Mouse (Mus musculus) adrenal gland, adult (tissue): ENCODE measurements around the gene Ufsp2.

ENCODE experiments used
- DNase-seq, 2 experiments: peaks; one replicate each; pipeline ENCODE4 v3.0.0; 2022 to 2023; ENCODE audit warnings: low spot score in 1 of 2; ENCODE audit not compliant: inconsistent age in 2 of 2

The Ufsp2 gene

DNA sequence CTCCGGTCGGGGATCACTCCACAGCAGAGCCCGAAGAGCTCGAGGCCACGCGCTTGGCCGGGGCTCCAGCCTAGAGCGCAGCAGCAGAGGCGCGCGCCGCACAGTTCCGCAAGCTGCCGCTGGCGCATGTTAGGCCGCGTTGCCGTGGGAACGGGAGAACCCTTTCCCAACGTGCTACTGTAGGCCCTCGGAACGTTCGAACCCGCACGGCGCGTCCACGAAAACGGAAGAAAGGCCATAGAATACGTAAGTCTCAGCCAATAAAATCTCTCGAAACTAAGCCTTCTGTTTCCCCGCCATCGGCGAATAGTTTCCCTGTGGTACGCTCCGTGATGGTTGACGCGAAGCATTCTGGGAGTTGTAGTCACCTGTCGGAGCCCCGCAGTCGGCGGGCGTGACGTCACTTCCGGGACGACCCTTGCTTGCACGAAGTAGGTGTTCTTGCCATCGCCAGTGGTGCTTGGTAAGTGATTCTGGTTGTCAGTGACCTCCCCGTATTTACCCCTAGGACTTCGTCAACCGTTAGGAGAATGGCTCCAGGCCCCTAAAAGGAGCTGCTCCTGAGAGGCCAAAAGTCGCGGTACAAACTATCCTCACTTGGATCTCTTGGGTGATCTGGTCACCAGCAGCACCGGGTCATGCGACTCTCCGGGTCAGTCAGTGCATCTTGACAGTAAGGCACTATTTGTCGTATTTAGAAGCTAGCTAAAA lies at the start of gene Ufsp2, which contains the start of gene 1700029J07Rik:
Ufsp2 (plus strand) TSS at position 403 of the 711 bp plus-strand sequence.
1700029J07Rik (minus strand) TSS at position 127 of the 711 bp plus-strand sequence.
- peak; percentile 97 to 99 for DNase-seq

DNA sequence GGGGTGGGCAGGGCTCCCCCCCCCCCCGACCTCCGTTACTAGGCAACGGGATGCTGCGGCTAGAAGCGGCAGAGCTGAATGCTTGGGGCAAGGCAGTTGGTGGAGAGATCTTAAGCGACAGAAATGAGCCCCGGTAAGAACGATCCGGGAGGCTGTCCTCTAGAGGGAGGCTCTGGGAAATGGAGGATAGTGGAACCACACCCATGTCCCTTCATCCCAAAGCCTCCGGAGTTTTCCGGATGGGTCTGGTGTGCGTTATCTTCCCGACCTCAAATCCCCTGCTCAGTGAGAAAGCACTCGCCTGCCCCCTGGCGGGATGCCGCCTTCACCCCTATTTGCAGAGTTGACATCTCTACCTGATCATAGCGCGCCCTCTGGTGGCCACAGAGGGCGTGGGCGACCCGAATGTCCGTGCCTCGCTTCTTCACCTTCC lies 40.7 kb upstream of the Ufsp2 start, which contains the start of gene Ccdc110:
Ccdc110 (plus strand) TSS at position 38 of the 433 bp plus-strand sequence.
- DNase-seq: peak; percentile 92 to 98

DNA sequence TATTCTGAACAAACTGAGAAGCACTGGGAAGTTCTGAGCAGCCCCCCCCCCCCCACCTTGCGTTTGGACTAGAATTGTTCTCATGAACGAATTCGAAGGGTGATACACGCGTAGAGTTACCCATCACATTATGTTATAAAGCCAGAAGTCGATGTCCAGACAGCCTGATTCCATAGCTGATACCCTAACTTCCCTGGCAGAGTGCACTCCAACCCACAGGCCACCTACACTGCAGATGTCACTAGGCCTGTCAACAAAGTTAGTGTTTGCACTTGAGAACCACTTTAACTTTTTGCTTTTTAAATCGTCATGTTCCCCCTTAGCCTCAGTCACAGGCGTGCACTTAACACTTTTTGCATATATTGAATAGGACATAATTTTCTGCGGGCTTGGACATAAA lies 38.3 kb upstream of the Ufsp2 start:
- no peak for DNase-seq

DNA sequence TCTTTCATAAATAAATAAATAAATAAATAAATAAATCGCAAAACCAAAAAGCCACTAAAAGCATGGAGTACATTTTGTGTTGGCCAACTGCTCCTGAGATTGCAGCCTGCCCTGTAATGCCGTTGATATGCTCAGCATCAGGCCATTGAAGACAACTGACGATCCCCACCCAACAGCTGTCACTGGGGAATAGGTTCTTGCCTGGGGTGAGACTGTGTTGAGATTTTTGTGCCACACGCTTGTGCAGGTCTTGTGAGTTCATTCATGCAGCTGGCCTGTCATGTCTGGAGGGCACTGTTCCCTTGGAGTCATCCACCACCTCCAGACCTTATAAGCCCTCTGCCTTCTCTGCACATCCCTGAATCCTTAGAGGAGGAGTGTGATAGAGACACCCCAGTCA lies 29.0 kb upstream of the Ufsp2 start:
- DNase-seq: no peak

DNA sequence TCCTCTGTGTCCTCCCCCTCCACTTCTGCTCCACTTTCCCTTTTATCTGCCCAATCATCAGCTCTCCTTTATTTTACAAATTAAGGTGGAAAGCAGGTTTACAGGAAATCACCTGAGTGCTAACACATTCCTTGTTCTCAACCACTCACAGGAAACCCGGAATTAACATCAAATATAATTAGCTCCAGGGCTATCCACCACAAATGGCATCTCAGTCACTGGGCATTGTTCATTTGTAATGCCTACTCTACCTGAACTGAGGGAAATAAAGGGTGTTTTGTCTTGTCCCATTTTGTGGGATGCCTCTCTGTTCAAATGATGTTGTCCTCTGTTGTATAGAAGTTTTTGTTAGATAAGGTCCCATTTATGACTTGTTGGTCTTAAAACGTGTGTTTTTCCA lies 24.7 kb upstream of the Ufsp2 start:
- no peak for DNase-seq

DNA sequence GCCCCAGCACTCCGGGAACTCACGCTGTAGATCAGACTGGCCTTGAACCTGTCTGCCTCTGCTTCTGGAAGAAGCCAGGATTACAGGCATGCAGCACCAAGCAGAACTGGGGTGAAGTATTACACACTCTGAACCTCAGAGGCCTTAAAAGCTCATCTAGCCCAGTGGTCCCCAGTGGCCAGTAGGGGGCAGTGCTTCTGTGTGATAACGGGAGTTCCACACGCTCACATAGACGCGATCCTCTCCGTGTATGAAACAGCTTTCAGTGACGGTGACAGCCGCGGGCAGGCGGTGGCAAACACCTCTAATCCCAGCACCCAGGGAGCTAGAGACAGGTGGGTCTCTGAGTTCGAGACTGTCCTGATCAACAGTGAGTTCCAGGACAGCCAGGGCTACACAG lies 4.4 kb upstream of the Ufsp2 start:
- no peak for DNase-seq

DNA sequence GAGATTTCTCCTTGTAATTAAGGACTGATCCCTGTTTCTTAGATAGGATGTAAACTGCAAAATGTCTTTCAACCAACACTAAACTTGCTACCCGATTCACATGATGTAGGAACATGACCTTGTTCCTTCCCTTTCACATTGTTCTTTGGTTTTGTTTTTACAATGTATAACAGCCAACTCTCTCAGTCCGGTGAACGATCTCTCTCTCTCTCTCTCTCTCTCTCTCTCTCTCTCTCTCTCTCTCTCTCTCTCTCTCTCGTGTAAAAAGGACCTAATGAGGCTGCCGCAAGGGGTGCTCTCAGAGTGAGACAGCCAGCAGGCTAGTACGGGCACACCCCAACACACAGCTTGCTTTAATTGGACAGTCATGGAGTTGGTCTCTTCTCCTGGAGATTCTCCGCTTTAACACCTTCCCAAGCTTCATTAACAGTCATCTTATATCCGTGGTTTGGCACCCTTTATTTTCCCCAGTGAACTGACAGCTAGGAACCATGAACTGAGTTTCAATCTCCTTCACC lies 1.3 kb upstream of the Ufsp2 start:
- DNase-seq: no peak

DNA sequence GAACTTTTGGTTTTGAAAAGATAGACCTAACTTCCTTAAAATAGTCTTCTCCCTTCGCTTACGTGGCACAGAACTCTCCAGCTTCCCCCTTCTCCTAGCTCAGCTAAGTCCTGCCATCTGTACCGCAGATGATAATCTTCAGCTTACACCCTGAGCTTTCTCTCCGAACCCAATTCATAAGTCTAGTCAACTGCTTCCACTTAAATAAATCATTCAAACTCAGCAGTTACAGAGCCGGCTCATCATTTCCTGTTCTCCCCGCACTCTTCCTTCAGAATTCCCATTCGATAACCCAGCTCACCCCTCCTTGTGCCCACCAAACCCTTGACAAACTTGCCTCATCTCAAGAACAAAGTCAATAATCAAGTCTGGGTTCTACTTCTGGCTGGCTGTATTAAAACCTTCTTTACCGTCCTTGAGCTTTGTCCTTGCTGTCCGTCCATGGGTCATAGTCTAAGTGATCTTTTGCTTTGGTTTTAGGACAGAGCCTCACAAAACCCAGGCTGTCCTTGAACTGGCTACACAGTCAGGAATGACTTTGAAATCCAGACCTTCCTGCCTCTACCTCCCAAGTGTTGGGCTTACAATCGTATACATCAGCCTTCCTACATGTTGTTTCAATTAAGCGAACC lies 625 bp downstream of the Ufsp2 start:
- no peak for DNase-seq

DNA sequence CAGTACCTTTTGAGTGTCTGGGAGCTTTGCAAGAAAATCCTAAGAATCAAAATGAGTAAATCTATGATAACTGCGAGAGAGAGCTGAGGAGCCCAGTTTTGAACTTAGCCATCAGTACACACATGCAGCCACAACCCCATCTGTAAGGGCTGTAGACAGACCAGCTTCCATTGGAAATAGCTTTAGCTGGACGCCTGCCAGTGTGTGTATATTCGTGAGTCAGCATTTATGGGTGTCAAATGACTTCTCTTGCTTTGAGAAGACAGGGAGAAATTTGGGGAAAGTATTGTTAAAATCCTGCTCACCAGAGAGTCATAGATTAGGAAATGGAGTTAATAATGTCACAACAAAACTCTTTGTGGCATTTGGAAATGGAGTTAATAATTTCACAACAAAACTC lies 11.3 kb downstream of the Ufsp2 start:
- DNase-seq: no peak

DNA sequence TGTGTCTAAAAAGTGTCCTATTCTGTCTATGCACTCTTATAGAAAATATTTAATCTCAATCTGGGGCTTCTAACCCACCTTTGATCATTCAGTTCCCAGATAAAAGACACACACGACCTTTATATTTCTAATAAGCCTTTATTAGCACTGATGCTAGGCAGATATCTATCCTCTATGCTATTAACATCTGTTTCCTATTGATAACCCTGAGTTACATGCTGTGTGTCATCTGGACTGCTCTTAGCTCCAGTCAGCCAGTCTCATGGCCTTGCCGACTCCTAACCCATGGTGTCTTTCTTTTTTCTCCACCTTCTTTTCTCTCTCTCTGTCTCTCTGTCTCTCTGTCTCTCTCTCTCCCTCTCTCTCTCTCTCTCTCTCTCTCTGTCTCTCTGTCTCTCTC lies 12.9 kb downstream of the Ufsp2 start:
- DNase-seq: no peak

DNA sequence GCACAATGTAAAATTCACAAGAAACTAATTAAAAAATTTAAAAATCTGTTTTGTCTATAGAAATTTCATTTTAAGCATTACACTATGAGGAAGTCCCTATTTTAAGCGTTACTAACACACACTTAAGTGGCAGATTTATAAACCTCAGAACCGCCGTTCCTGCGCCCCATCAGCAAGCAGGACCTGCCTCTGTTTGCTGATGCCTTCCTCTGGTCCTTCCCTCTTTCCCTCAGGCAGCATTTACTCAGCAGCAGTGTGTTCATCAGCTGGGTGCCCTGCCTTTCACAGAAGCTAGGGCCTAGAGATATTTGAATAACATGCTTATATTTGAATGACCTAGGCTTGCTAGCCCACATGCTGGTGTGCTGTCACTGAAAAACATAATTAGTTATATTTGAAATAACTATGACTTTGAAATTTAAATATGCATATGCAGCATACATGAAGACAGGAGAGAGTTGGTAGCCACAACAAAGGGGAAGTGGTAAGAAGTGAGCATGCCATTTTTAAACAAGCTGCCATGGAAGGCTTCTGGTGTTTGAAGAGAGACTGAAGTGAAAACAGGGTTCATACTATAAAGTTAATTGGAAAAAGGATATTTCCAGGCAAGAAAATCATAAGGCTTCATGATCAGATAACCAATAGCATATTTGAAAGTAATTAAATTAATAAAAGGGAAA lies 15.4 kb downstream of the Ufsp2 start:
- DNase-seq: no peak

DNA sequence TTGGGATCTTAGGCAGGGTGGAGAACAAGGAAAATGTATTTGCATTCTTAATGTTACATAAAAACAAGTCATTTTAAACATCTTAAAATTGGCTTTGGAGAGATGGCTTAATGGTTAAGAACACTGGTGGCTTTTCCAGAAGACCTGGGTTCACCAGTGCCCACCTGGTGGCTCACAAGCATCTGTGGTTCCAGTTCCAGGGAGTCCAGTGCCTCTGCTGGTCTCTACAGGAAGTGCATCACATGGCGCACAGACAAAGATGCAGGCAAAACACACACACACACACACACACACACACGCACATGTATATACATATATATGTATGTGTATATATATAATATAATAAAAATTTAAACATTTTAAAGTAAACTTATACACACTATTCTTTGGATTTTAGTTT lies 18.8 kb downstream of the Ufsp2 start:
- DNase-seq: no peak

DNA sequence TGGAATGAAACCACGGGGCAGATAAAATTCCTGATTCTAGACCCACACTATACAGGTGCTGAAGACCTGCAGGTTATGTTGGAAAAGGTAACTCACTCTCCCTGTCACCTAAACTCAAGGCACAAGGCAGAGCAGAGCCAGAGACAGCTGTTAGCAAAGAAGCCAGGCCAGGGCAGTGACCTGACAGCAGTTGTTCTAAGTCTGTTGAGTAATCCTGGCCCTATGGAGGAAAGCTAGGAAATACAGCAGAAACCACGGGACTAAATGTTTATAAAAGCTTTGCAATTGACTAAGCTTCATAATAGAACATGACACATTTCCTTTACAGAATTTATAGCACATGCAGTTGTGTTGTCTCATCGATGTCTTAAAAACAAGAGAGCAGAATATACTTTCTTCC lies 20.2 kb downstream of the Ufsp2 start:
- DNase-seq: no peak

DNA sequence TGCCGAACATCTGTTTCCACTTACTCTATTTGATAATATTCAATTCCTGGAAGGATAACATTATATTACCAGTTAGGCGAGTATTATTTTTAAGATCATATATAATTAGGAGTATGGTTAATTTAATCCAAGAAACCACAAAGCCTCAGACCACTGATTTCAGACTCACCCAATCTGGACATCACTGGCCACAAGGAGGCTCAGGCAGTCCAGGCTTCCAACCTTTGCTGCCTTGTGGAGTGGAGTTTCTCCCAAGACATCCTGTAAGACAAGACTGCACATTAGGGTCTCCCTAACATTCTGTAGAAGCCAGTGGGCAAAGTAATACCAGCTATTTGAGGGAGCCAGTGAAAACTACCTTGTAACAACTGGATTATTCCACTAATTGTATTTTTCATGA lies 22.9 kb downstream of the Ufsp2 start:
- DNase-seq: no peak

DNA sequence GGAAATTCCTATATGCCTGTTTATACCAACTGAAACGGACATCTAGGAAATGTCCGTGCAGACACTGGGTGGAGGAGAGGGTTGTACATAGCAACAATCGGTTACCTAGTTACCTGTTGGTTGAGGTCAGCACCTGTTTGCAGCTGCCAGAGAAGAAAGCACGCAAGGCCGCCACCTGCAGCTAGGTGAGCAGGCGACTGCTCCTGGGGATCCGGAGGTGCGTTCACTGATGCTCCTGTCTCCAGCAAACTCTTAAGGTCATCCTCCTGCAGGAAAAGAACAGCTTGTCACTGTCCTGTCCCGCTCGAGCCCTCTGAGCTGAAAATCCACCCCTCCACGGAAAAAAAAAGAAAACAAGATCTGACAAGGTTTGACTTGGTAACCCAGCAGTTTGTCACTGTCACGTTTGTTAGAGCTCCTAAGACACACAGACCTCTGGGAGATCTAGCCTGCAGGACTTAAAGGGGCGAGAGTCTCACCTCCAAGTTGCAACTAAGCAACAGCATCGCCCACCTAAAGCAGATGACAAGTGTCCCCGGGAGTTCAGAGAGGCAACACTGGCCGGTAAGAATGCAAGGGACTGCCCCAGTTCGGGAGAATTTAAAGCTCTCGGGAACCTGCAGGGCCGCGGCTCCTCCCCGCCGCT lies 23.9 kb downstream of the Ufsp2 start, which contains the start of gene Lrp2bp:
Lrp2bp (plus strand) TSS at position 166 of the 646 bp plus-strand sequence.
- DNase-seq: no peak

DNA sequence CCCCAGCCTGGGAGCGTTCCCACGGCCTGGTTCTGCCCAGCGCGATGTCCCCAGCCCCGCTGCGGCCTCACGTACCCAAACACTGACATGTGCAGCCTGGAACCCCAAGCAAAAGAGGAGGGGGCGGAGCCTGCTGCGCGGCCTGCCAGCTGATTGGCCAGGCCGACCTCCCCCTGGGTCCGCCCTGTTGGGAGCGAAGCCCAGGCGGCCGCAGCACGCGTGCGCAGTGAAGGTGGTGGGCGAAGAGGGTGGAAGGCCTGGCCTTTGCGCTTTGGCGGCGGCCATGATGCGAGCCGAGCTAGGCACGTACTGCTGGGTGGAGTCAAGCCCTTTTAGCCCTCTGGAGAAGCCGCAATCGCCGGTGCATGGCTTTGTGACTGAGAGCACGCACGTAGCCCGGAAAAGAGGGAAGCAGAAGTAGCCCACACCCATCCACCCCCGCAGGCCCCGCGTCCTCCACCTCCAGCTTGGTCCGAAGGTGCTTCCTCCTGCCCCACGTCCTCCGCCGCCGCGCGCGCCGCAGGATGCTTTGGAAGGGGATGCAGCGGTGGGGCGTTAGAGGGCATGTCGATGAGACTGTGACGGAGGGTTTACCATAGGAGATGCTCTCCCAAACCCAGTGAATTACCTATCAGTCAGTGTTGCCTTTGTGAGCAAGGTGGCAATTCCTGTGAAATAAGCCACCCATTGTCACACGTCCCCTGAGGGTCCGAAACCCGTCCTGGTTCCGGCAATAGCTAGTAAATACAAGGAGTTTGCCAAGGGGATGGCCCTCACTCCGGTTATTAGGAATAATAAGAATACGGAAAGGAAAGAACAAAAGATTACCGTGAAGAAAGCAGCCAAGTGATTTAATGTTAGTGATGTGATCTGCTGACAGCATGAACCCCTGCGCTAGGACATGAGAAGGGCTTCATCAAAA lies 24.7 kb downstream of the Ufsp2 start:
- peak; percentile 99 to 100 for DNase-seq

DNA sequence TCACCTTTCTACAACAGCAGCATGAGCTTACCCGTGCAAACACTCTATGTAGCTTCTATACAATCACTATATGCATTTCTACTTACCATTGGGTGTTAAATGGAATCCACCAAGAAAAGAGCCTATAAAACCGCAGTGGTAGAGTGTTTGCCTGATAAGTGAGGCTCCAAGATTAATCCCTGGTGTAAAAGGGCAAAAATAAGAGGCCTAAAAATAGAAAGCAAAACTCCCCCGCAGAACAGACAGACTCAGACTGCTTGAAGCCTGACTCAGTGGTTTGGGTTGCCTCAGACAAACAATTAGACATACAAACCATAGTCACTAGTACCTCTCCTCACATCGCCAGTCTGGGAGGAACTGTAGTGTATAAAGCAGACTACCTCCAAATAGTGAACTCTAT lies 30.3 kb downstream of the Ufsp2 start, which contains the start of gene Ankrd37:
Ankrd37 (minus strand) TSS at position 112 of the 400 bp plus-strand sequence.
- DNase-seq: no peak

DNA sequence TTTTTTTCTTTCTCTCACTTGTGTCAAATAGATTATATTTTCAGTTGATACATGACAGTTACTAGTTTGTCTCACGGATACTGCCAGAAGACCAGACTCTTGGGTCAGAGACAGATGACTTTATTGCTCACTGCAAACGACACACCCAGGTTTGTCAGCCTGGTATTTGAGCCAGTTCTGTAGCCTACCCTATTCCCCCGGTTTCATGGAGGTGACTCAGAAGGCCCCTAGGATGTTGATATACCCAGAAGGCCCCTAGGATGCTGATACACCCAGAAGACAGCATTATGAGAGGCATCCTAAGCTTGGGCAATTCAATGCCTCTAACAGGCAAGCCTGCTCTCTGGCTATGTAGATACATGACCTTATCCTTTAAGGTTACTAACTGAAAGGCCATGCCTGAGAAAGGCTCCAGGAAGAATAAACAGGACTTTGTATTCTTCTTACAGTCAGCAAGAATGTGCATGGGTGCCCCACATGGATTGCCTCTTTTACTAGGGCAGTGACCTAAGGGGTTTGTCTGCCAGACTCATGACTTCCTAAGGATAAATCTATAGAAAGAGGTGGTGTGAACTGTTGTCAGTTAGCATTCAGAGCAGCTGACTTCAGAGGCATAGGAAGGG lies 31.8 kb downstream of the Ufsp2 start:
- no peak for DNase-seq

DNA sequence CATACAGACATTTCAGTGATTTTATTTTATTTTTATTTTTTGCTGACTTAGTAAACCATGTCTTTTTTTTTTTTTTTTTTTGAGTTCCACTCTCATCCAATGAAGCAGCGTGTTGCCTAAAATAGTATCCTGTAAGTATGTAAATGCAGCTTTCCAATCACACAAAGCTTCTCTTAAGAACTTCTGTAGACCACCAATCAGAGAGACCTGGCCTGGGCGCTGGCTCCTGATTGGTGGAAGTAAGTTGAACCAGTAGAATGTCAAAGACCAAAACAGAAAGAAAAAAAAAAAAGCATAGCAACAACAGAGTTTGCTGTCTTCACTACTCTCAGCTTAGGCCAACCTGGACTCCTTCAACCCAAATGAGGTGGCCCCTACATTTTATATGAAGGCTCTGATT lies 35.0 kb downstream of the Ufsp2 start:
- DNase-seq: no peak
